Mouse (Mus musculus) regulatory T cell (primary cell): Measurements from ENCODE around the gene Sugct.

Source experiments
- in situ Hi-C: fragments of 300-600 bp; cut with MboI, MseI; formaldehyde crosslinking; loops from one replicate; pipeline ENCODE4 v1.15.1; 2025; ENCODE audit warnings: high pct_unique_total_duplicates

The Sugct gene

DNA sequence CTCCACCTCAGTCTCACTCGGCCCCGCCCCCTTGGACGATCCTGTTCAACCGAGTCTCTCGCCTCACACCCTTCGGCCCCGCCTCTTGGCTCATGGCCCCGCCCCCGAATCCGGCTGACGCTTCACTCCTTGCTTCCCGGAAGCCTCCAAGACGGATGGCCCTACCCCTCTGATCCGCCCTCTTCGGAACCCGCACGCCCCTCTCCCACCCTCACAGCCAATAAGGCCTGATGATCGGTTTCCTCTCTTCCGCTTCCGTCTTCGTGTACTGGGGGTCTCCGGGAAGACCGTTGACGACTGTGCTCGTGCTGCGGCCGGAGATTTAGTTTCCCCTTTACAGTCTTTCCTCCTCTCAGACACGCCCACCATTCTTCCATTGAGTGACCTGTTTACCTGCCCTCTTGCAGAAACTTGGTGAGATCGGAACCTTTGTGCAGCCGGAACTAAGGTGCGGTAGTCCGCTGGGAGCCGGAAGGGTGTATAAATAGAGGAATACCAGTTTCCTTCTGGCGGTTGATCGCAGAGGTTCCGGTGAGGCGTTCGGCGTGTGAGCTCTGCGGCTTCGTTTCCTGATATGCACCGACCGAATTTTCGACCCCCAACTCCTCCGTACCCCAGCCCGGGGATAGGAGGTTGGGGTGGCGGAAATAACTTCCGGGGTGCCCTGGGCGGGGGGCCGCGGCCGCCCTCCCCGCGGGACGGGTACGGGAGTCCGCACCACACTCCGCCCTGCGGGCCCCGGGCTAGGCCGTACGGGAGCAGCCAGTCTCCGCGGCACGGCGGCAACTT is at the start of gene Sugct, which contains the start of gene Mplkip:
TSS of gene Sugct (minus strand) at position 643 of the 789 bp plus-strand sequence.
TSS of gene Mplkip (plus strand) at position 282 of the 789 bp plus-strand sequence.
- in situ Hi-C loops = loop anchor here (25.0 kb wide), 1 partner anchor 1058 kb away; no protein-coding TSS in a partner anchor

- in situ Hi-C loops = no loop called here
Observed at GRCm38 (mm10) chr13:17728798-17729197, 33.4 kb upstream of the Sugct start.

- in situ Hi-C loops = no loop called here
Observed at GRCm38 (mm10) chr13:17727922-17728321, 32.6 kb upstream of the Sugct start.

GRCm38 (mm10) chr13:17717357-17717756 is 22.0 kb upstream of the Sugct start:
- in situ Hi-C loops = no loop called here

- in situ Hi-C loops = no loop called here
Observed at GRCm38 (mm10) chr13:17708784-17709311, 13.5 kb upstream of the Sugct start.

- in situ Hi-C loops = no loop called here
Observed at GRCm38 (mm10) chr13:17705188-17705826, 10.0 kb upstream of the Sugct start.

DNA sequence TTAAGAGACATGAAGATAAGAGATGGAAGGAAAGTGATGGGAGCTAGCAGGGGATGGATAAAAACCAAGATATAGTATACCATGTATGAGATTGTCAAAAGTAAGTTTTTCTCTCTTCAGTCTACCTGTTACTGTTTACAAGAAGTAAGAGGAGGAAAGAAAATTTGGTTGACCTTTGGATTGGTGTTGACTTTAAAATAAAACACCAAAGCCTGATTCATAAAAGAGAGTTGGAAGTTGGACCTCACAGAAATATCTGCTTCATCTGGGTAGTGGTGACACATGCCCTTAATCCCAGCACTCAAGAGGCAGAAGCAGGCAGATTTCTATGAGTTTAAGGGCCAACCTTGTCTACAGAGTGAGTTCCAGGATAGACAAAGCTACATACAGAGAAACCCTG is 7.0 kb upstream of the Sugct start:
- in situ Hi-C loops = no loop called here

GRCm38 (mm10) chr13:17701322-17701721 is 6.0 kb upstream of the Sugct start:
- in situ Hi-C loops = no loop called here

DNA sequence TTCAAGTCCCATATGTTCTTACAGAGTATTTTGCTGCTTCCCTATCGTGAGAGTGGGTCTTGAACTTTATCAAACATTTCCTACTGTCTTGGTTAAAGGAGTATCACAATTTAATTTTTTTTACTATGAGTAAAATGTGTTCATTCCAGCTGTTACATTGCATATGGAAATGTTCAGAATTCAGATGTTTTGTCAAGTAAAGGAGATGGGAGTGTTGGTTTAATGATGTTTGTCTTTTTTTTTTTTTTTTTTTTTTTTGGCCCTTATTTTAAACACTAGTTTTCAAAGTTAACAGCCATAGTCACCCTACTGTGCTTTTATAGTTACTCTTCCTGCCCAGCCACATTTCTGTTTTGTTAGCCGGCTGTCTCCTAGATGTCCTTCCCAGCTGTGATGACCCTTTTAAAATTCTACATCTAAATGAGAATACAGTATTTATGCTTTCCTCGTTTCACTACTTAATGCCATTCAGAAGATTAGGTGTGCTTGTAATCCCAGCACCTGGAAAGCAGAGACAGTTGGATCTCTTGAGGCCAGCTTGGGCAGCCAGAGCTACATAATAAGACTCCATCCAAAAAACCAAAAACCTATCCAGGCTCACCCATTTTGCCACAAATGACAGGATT is 4.8 kb upstream of the Sugct start:
- in situ Hi-C loops = no loop called here

DNA sequence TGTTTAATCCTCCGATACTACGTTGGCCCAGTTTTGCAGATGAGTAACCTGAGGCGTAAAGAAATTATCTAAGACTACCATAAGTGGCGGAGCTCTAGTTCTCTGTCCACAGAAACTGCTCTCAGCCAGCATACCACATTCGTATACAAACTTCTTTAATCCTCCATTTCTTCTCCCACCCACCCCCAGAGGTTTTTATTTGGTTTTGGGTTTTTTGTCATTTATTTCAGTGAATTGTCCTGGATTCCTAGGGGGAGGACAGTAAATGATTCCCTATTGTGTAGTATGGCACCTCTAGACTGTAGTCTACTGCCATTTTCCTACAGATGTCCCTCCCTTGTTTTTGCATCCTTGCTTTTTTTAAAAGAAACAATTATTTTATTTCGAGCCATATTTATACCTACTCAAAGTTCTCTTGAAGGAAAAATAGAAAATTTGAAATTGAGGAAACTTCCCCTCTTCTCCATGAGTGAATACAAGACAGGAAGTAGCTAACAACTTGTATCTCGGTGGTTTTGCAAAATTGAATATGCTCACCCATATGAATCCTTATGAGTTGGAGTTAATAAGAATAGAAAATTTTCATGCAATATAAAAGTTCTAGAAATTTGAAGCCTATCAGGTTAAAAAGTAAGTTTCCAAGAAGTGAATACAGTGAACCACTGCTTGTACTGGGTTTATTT is 686 bp upstream of the Sugct start:
- in situ Hi-C loops = loop anchor here (25.0 kb wide), 1 partner anchor 1059 kb away; no protein-coding TSS in a partner anchor

GRCm38 (mm10) chr13:17694414-17694813 is 939 bp downstream of the Sugct start:
- in situ Hi-C loops = loop anchor here (25.0 kb wide), 1 partner anchor 1057 kb away; no protein-coding TSS in a partner anchor

- in situ Hi-C loops = loop anchor here (25.0 kb wide), 1 partner anchor 1057 kb away; no protein-coding TSS in a partner anchor
Observed at GRCm38 (mm10) chr13:17693816-17694215, 1.5 kb downstream of the Sugct start.

- in situ Hi-C loops = loop anchor here (25.0 kb wide), 1 partner anchor 1054 kb away; no protein-coding TSS in a partner anchor
Observed at GRCm38 (mm10) chr13:17691436-17691835, 3.9 kb downstream of the Sugct start.

GRCm38 (mm10) chr13:17690686-17691085 is 4.7 kb downstream of the Sugct start:
- in situ Hi-C loops = loop anchor here (25.0 kb wide), 1 partner anchor 1053 kb away; no protein-coding TSS in a partner anchor

DNA sequence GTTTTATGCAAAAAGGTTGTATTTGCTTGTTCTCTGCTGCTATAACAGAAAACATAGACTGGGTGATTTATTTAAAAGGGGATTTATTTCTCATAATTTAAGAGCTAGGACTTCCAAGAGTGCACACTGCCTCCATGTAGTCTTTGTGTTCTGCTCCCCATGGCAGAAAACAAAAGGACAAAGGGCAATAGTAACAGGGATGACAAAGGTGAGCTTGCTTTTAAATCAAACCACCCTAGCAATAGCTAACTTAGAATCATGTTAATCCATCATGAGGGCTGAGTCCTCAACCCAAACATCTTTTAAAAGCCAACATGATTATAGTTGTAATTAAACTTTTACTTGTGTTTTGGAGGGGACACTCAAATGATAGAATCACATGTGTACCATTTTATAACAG is 5.9 kb downstream of the Sugct start:
- in situ Hi-C loops = loop anchor here (25.0 kb wide), 1 partner anchor 1052 kb away; no protein-coding TSS in a partner anchor

DNA sequence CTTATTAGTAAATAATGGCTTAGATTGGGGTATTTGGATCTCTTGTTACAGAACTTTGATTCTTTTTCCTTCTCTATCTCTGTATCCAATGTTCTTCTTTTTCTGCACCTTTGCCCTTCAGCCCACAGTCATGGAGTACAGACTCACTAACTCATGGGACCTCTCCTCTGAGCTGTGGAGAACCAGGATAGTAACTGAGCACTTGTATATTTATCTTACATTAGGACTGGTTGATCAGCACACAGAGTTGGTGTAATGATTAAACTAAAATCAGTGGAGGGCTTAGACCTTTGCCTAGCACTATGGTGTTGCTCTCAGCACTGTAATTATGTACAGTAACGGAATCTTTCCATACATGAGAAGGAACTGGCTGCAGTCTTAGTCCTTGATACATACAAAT is 24.2 kb downstream of the Sugct start:
- in situ Hi-C loops = no loop called here

DNA sequence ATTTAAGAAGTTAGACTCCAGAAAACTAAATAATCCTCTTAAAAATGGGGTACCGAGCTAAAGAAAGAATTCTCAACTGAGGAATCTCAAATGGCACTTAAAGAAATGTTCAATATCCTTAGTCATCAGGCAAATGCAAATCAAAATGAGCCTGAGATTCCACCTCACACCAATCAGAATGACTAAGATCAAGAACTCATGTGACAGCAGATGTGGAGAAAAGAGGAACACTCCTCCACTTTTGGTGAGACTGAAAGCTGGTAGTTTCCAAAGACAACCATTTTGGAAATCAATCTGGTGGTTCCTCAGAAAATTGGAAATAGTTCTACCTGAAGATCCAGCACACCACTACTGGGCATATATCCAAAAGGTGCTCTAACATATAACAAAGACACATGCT is 28.0 kb downstream of the Sugct start:
- in situ Hi-C loops = no loop called here

DNA sequence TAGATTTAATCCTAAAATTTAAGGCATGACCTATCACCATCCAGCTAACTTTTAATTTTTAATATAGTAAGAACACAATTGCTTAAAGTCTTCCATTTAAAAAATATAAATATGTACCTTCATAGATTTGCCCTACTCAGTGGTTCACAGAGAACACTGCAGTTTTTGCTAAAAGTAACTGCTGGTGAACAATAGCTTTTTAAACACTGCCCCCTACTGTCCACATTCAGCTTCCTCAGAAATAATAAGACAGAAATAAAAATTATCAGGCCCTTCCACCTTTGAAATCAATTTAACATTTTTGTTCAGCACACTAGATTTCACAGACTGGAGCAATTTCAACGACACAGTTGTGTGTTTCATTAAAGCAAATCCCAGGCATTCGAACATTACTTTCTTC is 53.1 kb downstream of the Sugct start:
- in situ Hi-C loops = no loop called here

DNA sequence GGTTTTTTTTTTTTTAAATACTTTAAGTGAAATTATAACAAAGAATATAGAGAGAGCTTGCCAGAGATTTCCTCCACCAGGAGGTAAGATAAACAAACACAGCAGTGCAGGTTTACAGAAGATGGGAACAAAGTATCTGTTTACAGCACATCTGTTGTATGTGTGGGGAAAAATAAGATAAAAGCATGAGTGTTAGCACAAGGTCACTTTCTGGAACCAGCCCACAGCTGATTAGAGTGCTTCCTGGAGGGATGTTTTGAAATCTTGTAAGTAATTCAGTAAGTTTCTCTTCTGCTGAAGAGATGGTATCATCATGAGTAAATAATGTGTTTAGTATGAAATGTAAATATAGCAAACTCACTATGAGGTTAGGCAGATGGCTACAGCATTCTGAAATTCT is 57.3 kb downstream of the Sugct start:
- in situ Hi-C loops = no loop called here

- in situ Hi-C loops = no loop called here
Observed at GRCm38 (mm10) chr13:17627108-17627507, 68.2 kb downstream of the Sugct start.

DNA sequence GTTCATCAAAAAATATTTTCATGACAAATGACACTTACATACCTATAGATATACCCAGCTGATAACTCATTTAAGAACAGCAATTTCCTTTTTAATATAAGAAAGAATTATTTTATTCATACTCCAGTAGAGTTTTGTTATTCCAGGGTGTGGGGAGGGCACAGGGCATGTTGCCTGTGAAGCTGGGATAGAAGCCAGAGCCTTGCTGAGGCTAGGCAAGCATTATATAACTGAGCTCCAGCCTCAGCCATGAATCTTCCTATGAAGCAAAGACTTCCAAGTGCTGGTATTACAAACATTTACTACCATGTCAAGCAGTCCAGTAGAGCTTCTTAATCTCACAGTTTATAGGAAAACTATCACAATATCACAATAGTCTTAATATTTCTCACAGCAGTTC is 70.4 kb downstream of the Sugct start:
- in situ Hi-C loops = no loop called here
